Mouse (Mus musculus) inflammation-experienced regulatory T-cells, adult 6 months (primary cell): ENCODE measurements around the gene P2ry2. TPM values are rescaled to one million over a fixed set of nuclear protein-coding genes. Genes with fewer than 3 reads are reported as not detected.

Source experiments
- ATAC-seq: one replicate; pipeline ENCODE4 v1.8.0; 2017
- polyA plus RNA-seq, 3 experiments: library from polyadenylated mRNA; unstranded; fragments of 100-300 nt; shearing (Covaris generic); gene quantifications; one replicate each; pipeline ENCODE4 v1.2.1; 2017

P2ry2 gene
- polyA plus RNA-seq, 3 experiments from 2014 or later, result not detected

DNA sequence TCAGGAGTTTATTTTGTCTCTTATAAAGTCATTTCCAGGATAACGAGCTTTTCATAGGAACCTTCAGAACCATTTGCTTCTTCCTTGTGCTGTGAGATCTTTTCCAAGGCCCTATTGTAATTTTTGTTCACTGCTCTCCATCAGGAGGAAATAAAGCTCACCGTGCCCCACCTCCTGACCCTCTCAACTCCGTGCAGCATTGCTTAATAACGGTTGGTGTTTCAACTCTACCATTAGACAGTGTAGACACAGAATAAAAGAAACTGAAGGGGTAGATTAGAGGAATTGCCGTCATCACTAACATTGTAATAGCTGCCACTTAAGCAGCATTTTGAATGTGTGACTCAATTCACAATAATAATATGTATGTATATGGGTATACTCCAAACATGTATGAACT is 14.2 kb upstream of the P2ry2 start:
- no peak for ATAC-seq

DNA sequence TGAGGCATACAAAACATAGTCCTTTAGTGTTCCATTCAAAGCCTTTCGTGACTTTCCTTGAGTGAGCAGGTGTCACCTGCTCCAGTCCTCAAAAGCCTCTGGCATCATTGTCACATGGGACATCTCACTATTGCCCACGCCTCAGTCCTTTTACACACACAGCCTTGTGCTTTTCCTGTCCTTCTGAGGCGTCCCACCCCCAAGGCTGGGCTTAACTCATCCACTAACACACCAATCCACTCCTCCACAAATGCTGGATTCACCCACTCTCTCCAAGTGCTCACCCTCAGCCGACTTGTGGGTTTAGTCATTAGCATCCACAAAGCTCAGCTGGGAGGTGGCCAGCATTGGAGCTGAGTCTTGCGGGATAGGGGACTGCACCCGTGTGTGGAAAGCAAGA is 4.8 kb upstream of the P2ry2 start:
- no peak for ATAC-seq

DNA sequence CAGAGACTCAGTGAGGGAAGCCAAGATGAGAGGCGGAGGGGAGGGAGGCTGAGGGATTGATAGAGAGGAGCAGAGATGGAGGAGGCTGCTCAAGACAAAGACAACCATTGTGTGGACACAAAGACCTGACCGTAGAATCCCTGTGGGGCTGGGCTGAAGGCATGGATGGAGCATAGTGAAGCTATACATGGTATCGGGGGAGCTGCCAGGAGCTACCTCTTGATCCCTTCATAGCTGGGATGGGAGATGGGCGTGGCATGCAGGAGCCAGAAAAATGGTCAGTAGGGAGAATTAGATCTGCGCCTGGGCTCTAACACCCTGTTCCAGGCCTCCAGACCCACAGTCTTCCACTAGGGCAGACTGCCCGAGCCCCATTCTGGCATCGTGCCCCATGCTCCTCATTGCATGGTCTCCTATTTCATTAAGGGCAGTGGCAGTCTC is 4.4 kb upstream of the P2ry2 start:
- ATAC-seq, result no peak

DNA sequence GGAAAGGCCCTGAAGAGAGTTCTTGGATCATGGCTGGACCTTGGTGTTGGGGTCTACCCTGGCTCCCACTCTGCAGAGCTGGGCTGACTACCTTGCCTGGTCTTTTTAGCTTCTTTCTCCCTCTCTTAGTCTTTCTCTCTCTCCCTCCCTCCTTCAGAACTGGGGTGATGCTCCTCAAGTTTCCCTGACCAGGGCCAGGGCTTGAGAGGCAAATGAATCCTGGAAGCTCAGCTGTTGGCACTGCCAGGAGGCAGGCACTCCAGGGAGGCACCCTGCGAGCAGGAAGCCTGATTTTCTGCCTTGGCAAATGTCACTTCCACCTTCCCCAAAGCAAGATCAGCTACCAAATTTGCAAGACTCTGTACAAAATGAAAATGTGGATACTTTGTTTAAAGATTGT is 2.3 kb upstream of the P2ry2 start:
- no peak for ATAC-seq

DNA sequence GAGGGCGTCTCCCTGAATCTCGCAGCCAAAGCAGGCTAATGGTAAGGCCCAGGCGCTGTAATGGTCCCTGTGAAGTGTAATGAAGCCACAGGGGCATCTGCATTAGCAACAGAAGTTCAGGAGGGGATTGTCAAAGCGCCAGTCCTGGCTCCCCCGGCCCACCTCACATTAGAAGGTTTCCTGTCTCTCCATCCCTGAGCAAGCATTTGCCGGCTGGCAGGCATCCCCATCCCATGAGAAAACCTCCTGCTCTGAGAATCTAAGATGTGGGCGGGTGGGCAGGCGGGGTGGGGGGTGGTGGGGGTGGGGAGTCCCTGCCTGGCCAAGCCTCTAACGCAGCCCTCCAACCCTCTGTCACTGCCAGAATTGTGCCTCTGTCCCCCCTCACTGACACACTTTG is 1.4 kb upstream of the P2ry2 start:
- ATAC-seq, result no peak

DNA sequence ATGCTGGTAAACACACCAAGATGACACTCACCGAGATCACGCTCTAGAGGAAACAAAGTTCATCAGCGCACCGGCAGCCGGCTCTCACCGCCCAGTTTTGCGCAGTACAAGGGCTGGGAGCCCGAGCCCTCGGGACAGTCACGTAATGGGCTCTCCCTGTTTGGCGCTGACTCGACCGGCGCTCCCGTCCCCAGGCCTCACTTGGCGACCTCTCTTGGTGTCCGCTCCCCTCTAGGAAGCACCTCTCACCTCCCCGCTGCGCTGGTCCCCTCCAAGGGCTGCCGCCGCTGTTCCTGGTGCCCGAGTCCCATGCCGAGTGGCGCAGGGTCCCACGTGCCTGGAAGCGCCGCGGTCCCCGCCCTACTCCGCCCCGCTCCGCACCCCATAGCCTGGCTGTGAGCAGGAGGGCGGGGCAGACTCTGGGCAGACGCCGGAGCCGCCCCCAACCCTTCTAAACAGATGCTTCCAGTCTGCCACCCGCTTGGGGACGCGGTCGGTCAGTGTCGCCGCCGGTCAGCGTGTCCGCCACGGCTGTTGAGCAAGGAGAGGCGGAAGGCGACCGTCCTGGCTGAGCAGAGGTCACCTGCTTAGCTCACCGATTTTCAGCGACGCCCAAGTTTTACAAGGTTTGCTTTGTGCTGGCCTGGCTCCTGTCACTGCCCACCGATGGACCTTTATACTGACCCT is 842 bp downstream of the P2ry2 start:
- peak; percentile 41 for ATAC-seq

DNA sequence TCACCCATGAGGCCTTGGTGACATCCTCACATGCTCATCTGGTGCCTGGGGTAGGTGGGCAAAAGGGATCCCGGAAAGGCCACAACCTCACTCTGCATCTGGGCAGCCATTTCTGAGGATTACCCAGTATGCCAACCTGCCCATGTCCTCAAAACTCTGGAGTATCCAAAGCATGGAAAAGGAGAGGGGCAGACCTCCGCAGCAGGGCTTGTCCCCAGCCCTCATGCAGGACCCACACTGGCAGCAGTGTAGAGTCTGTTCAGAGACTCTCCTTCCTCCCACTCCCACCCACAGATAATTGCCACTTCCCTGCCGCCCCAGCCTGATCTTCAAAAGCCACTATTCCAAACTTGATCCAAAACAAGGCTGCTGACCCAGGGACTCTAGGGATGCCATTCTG is 1.9 kb downstream of the P2ry2 start:
- ATAC-seq, result no peak

DNA sequence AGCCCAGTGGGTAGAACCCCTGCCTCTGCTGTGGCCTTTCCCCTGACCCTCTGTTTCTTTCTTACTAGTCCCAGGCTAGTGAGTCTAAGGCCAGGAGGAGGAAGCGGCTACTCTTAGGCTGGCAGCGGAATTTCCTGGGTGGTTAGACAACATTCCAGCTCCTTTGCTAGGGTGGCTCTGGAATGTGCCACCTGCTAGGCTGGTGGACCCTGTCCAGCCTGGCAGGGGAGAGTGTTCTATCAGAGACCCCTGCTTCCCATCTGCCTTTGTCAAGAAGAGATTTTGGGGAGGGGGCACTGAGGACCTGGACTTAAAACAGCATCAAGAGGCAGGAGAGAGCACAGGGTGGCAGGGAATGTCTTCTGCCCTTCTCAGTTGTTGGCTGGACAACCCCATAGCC is 6.5 kb downstream of the P2ry2 start:
- ATAC-seq, result no peak

DNA sequence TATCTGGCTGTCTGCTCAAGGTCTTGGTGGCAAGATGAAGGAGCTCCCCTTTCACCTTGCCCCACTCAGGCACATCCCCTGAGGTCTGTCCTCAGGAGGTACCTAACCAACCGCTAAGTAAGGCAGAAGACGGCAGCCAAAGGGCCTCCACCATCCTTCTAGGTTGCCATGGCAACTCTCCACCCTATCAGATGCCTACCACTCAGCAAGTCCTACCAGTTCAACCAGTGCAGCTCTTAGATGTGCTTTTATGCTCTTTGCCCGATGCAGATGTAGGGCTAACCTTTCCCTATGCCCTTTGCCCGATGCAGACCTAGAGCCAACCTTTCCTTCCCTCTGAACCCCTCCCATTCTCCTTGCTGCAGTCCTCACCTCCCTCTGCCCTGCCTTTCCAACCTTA is 7.5 kb downstream of the P2ry2 start:
- ATAC-seq, result no peak

DNA sequence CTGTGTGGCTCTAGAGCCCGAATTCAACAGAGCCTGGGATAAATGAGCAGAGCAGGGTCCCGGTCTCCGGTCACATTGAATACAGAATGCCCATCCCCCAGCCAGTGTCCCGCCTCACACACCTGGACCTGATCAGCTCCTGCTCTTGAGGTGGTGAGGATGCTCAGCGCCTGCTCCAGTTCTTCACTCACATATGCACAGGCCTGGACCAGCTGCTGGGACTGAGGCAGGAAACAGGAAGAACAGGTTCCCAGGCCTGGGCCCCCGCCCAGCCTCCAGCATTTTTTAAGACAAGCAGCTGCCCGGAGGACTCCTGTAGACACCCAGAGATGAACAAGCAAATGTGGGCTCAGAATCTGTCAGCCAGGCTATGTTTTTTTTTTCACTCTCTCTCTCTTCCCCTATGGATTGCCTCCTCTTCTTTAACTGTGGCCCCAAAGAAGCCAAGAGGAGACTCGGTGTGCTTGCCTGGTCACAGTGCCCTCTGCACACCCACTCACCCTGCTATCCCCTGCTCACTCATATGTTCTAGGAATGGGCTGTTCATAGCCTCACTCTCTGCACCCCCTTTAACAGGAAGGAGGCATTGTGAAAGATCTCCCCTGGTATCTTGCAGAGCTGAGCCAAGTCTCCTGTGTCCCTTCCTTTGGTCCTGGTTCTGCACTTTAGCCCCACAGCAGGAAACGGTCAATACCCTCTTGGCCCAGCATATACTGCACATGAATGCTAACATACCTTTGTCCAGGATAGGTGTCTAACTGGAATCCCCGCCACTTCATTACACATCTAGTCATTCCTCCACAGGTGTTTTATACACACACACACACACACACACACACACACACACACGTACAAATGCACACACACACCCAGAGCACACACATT is 9.0 kb downstream of the P2ry2 start:
- ATAC-seq, result no peak

DNA sequence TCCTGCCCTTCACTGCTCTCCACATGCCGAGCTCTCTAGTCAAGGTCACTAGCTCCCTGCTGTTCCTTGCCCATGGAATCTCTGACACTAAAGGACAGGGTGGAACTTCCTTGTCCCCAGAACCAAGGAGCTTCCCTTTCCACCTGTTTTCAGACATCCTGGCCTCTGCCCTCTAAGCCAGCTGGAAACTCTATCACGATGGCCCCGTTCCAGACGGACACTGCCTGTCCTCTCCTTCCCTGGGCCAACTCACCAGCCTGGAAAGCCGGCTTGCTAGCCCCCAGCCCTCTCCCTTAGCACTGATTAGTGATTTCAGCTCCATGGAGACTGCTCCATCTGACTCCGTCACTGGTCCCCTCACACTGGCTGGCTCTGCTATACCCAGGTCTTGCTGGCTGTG is 10.4 kb downstream of the P2ry2 start:
- ATAC-seq, result no peak

DNA sequence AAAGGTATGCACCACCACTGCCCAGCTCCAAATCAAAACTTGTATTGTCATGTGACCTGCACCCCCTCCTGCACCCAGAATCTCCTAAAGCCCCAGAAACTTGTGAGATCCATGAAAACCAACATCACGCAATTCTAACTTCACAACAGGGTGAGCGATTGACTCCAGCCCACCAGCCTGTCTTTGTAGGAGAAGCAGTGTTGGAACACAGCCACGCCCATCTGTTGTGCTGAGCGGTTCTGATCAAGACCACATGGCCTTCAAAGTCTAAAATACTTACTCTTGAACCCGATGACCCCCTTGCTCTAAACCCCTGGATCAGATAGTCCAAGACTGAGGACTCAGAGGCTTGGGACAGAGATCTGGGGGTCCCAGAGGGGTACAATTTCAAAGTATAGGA is 13.0 kb downstream of the P2ry2 start:
- no peak for ATAC-seq

DNA sequence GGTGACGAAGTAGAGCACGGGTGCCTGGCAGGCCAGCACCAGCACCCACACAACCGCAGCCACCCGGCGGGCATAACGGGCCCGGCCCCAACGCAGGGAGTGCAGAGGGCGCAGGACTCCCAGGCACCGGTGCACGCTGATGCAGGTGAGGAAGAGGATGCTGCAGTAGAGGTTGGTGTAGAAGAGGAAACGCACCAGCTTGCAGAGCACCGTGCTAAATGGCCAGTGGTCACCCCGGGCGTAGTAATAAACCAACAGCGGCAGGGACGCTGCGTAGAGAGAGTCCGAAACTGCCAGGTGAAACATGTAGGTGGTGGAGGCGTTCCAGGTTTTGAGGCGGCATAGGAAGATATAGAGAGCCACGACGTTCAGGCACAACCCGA is 14.1 kb downstream of the P2ry2 start:
- no peak for ATAC-seq

DNA sequence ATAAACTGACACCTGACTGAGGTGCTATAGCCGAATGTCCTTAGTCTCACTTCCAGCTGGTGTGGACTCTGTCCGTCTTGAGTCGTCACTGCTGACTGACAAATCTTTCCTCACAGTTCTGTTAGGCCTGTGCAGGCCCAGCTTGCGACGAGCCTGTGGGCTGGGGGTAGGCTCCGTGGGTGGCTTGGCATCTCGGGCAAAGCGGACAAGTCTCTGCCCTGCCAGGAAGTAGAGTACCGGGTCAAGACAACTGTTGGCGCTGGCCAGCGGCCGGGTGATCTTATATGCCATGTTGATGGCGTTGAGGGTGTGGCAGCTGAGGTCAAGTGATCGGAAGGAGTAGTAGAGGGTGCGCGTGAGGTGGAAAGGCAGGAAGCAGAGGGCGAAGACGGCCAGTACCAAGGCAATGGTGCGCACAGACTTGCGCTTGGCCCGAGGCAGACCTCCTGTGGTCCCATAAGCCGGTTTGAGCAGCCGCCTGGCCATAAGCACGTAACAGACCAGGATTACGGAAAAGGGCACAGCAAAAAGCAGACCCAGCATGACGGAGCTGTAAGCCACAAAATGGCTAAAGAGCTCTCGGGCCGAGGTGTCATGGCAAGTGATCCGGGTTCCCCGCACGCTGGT is 14.6 kb downstream of the P2ry2 start:
- ATAC-seq, result no peak

DNA sequence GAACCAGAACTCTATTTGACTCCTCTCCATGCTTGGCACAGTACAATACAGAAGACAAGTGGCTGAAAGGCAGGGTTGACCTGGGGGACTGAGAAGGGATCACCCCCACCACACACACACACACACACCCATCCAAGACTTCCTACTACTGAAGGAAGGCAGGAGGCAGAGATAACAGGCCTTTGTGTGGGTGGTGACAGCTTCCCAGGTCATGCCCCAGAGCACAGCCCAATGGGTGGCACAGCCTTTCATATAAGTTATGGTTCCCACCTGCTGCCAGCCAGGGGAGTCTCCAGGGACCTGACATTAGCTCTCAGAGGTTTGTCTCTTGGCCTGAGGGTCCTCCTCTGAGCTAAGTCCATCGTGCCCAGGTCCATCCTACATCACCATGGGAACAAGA is 15.5 kb downstream of the P2ry2 start:
- no peak for ATAC-seq

DNA sequence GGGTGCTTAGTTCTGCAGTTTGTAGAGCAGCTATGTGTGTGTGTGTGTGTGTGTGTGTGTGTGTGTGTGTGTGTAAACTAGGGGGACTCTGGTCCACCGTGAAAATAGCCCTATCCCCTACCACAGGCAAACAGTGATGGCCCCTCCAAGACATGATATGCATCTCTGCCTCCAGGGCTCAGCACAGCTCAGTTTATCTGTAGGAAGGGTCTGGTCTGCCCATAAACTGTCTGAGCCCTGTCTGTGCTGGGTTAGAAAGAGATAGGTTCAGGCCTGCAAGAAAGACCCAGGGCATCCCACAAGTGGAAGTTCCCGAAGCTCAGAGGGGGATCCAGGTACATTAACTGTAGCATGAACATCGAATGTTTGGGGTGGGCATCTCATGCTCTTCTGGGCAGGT is 16.7 kb downstream of the P2ry2 start:
- ATAC-seq, result no peak

DNA sequence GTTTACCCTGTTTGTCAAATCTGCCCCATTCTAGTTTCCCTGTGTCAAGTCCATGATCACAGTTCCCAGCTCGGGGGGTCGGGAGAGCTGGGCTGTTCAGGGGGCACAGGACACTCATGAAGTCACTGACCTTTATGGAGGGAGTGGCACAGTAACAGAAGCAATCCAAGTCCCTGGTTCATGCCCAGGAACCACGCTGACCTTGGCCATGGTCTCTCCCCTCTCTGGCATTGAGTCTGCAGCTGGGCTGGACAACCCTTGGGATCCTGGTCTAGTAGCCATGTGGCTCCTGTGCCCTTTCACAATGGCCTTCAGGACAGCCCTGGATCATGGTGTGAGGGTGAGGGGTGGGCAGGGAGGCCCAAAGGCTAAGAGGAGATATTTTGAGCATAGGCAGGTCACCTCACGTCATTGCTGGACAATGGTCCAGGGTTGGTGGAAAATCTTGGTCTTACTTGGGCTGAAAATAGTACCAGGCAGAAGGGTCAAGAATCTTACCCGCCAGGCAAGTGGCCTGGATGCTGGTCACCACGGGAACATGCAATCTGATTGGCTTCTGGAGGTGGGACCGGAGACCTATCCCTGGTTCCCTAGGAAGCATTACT is 17.3 kb downstream of the P2ry2 start:
- no peak for ATAC-seq

DNA sequence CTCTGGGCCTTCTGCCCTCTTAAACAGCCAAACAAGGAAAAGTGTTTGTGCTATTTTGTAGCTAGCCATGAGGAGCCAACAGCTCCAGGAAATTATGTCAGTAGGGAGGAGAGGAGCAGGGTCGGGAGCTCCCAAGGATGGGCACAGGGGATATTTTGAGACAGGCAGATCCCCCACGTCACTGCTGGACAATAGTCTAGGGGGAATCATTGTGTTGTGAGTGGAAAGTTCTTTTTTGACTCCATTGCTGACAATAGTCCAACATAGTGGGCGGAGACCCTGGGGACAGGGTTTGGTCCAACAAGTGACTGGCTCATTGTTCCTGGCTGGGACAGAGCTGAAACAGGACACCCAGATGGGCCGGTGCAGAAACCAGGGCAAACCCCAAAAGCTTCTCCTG is 19.5 kb downstream of the P2ry2 start:
- ATAC-seq, result no peak

DNA sequence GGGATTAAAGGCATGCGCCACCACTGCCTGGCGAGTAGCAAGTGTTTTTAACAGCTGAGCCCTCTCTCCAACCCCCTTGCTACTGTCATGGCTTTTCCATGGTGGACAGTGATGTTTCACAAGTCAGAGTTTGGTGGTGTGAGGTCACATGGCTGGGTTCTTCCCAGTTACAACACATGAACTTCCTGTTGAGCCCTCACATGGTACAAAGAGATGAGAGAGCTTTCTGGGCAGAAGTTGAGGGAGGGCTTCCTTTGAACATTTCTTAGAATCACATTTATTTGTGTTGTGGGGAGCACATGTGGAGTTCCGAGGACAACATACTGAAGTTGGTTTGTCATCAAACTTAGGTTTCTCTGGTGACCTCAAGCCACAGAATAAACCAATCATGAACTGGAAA is 20.7 kb downstream of the P2ry2 start:
- no peak for ATAC-seq

DNA sequence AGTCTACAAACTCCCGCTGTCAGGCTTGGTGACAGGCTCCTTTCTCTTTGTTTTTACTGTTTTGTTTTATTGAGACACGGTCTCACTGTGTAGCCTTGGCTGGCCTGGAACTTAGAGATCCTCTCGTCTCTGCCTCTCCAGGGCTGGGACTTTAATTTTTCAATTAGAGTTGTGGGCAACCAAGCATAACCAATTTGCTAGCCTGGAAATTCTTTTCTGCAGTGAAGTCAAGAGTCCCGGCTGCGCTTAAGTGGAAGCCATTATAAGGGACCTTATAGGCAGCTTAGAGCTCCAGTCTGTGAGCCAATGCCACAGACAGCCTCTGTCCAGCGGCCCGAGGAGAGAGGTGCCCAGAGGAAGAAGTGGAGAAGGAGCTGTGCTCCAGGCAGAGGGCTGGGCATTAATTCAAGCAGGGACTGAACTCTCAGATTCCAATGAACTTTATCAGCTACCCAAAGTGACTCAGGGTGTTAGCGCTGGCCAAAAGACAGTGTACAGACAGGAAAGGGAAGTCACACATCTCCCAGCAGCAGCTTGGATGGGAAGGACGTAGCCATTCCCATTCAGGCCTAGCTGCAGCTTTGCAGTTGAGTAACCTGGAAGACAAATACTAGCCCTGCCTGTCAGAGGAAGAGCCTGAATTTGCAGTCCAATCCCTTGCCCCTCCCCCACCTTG is 21.9 kb downstream of the P2ry2 start:
- ATAC-seq, result no peak

DNA sequence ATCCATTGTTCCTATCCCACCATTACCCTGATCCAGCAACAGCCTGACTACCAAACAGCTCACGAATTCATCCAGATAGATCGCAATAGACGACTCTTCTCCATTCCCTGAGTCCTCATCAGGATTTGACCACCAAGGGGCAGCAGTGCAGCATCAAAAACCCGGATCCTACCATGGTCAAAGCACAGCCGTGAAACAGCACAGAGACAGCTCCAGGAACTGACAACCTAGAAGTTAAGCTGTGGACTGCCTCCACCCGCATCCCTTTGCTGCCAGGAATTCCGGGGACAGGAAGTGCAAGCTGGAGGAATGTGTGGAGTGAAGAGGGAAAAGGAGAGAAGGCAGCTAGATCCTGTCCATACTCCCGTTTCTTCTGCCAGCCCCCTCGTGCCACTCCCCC is 24.6 kb downstream of the P2ry2 start:
- ATAC-seq, result no peak

DNA sequence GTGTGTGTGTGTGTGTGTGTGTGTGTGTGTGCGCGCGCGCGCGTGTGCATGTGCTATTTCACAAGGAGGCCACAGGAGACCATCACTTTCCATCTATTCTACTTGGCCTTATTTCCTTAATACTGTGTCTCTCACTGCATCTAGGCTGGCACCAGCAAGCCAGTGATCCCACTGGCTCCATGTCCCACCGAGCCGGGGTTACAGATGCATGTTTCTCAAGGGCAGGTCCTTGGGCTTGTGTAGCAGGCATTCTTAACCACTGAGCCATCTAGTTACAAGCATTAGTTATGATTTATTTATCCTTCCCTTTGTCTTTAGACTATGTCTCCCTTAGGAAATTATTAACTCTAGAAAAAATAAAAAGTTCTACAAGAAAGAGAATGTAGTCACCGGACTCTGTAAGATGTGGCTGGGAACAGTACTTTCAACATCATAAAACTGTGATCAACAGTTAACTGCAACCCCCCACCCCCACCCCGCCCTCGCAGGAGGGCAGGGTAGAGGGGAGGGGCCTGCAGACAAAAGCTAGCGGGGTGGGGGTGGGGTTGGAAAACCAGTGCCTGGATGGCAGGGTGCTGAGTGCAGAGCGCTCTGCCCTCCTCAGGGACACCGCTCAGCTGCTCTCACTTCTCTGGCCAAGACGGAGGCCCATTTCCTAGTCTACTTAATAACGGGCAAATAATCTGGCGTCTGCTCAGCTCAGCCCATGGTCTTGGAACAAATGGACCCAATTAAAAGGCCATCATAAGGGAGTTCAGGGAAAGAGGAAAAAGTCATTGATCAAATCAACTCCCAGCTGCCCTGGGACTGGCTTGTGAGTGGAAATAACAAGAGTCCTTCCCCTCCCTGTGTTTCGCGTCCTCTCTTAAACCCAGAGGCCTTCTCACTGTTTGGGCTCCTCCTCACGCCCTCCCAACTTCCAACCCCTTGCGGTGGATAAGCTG is 27.9 kb downstream of the P2ry2 start:
- ATAC-seq, result no peak
